Mouse (Mus musculus) liver, embryonic 12.5 days (tissue): ENCODE measurements around the gene Mlxipl. TPM values are rescaled to one million over a fixed set of nuclear protein-coding genes. Genes with fewer than 3 reads are reported as not detected.
A peak's percentile ranks its signal among the peaks of the same experiment; 100 is the strongest.

Source experiments
- ATAC-seq: fragments of 200-750 bp; cut with Nextera tagmentation; 2 replicates; pipeline ENCODE4 v1.8.0; 2017; ENCODE audit warnings: moderate number of reproducible peaks, mild to moderate bottlenecking, moderate library complexity
- H3K27ac ChIP-seq: fragments of 300-500 bp; sonication (generic); 2 replicates; pipeline ENCODE4 v1.5.1; 2016; ENCODE audit warnings: mild to moderate bottlenecking
- H3K27me3 ChIP-seq: fragments of 300-500 bp; sonication (generic); replicated peaks from 2 replicates; pipeline ENCODE4 v1.6.1; 2016; ENCODE audit warnings: mild to moderate bottlenecking, moderate library complexity
- H3K36me3 ChIP-seq: fragments of 300-500 bp; sonication (generic); 2 replicates; pipeline ENCODE4 v1.6.1; 2016; ENCODE audit warnings: mild to moderate bottlenecking, moderate library complexity
- H3K4me1 ChIP-seq: fragments of 300-500 bp; sonication (generic); 2 replicates; pipeline ENCODE4 v1.6.1; 2016
- H3K4me2 ChIP-seq: fragments of 300-500 bp; sonication (generic); 2 replicates; pipeline ENCODE4 v1.6.1; 2016; ENCODE audit warnings: mild to moderate bottlenecking, moderate library complexity
- H3K4me3 ChIP-seq: fragments of 300-500 bp; sonication (generic); 2 replicates; pipeline ENCODE4 v1.5.1; 2016; ENCODE audit warnings: mild to moderate bottlenecking, moderate library complexity
- H3K9ac ChIP-seq: fragments of 300-500 bp; sonication (generic); 2 replicates; pipeline ENCODE4 v1.6.1; 2016; ENCODE audit warnings: mild to moderate bottlenecking, moderate library complexity
- H3K9me3 ChIP-seq: fragments of 300-500 bp; sonication (generic); replicated peaks from 2 replicates; pipeline ENCODE4 v1.6.1; 2016; ENCODE audit warnings: mild to moderate bottlenecking, moderate library complexity
- WGBS: fragments of 180-500 bp; shearing (Covaris S2); methylation state at CpG from one replicate; pipeline ENCODE4 v1.1.7; 2016; ENCODE audit not compliant: insufficient replicate concordance; 5-methylcytosine and 5-hydroxymethylcytosine counted together
- polyA plus RNA-seq: library from polyadenylated mRNA; unstranded; fragments of >200 nt; fragmentation: Nextera tagmentation; extraction: Ambion mirVana; gene quantifications from 2 replicates; pipeline ENCODE4 v1.2.1, GENCODE M21; 2016

Mlxipl gene
- polyA plus RNA-seq, 1 experiment from 2014 or later, result 12.2 TPM

- Histone ChIP-seq H3K4me3 (no peak overlapping the region), H3K27me3 (no peaks in the 10 kb centered on the region), H3K4me1 (peaks cover 35% of the 10 kb centered on the region), H3K36me3 (peaks cover 96% of the 10 kb centered on the region), H3K9ac (no peak overlapping the region), H3K4me2 (no peak overlapping the region), H3K27ac (no peak overlapping the region), H3K9me3 (no peaks in the 10 kb centered on the region)
- ATAC-seq, result no peak
These were observed 85.4 kb downstream of the Mlxipl start for GRCm38 (mm10) chr5:135175086-135175485.

GRCm38 (mm10) chr5:135178523-135178922 lies 88.8 kb downstream of the Mlxipl start:
- Histone ChIP-seq H3K27me3 (no peaks in the 10 kb centered on the region), H3K4me3 (no peak overlapping the region), H3K9me3 (no peaks in the 10 kb centered on the region), H3K36me3 (peaks cover 96% of the 10 kb centered on the region), H3K9ac (no peak overlapping the region), H3K27ac (peak overlapping the region; percentile 34; the same call in 1 of the 2 replicates), H3K4me2 (no peak overlapping the region), H3K4me1 (peaks cover 19% of the 10 kb centered on the region; the same call in 1 of the 2 replicates)
- no peak for ATAC-seq
- WGBS, result 69% methylated on average over 3 of the region's 3 CpGs

GRCm38 (mm10) chr5:135178996-135179395 lies 89.3 kb downstream of the Mlxipl start:
- ATAC-seq, result 0 out of 2 replicates have a peak, but pooled peaks have one; percentile 9
- Histone ChIP-seq H3K27me3 (no peaks in the 10 kb centered on the region), H3K27ac (no peak overlapping the region), H3K9me3 (no peaks in the 10 kb centered on the region), H3K4me1 (peaks cover 21% of the 10 kb centered on the region; the same call in 1 of the 2 replicates), H3K4me2 (no peak overlapping the region), H3K4me3 (no peak overlapping the region), H3K36me3 (peaks cover 91% of the 10 kb centered on the region), H3K9ac (no peak overlapping the region)
- 84% methylated on average over 4 of the region's 4 CpGs for WGBS

GRCm38 (mm10) chr5:135179616-135180015 lies 89.9 kb downstream of the Mlxipl start:
- no peak overlapping the region for H3K4me2 ChIP-seq
- no peak for ATAC-seq

GRCm38 (mm10) chr5:135180796-135181195 lies 91.1 kb downstream of the Mlxipl start:
- H3K36me3 ChIP-seq, result peaks cover 73% of the 10 kb centered on the region

More at GRCm38 (mm10) chr5:135179616-135180015, 89.9 kb downstream of the Mlxipl start:
- Histone ChIP-seq H3K9me3 (no peaks in the 10 kb centered on the region), H3K9ac (no peak overlapping the region), H3K27me3 (no peaks in the 10 kb centered on the region), H3K27ac (no peak overlapping the region), H3K36me3 (peaks cover 85% of the 10 kb centered on the region), H3K4me3 (no peak overlapping the region), H3K4me1 (peaks cover 21% of the 10 kb centered on the region; the same call in 1 of the 2 replicates)
- 83% methylated on average over 7 of the region's 7 CpGs for WGBS

GRCm38 (mm10) chr5:135181776-135182175 lies 92.1 kb downstream of the Mlxipl start:
- Histone ChIP-seq H3K4me3 (no peak overlapping the region), H3K27me3 (no peaks in the 10 kb centered on the region), H3K9me3 (no peaks in the 10 kb centered on the region), H3K4me2 (no peak overlapping the region), H3K4me1 (peaks cover 35% of the 10 kb centered on the region), H3K9ac (no peak overlapping the region), H3K27ac (no peak overlapping the region), H3K36me3 (peaks cover 65% of the 10 kb centered on the region)
- WGBS, result 83% methylated on average over 6 of the region's 6 CpGs
- ATAC-seq, result no peak

More at GRCm38 (mm10) chr5:135180796-135181195, 91.1 kb downstream of the Mlxipl start:
- H3K27ac ChIP-seq, result no peak overlapping the region
- no peaks in the 10 kb centered on the region for H3K9me3 ChIP-seq
- peaks cover 27% of the 10 kb centered on the region for H3K4me1 ChIP-seq
- H3K27me3 ChIP-seq, result no peaks in the 10 kb centered on the region
- H3K4me2 ChIP-seq, result no peak overlapping the region
- ATAC-seq, result no peak
- H3K9ac ChIP-seq, result no peak overlapping the region
- H3K4me3 ChIP-seq, result no peak overlapping the region
- WGBS, result 89% methylated on average over 14 of the region's 14 CpGs

- Histone ChIP-seq H3K36me3 (peaks cover 49% of the 10 kb centered on the region), H3K27me3 (no peaks in the 10 kb centered on the region), H3K9ac (no peak overlapping the region), H3K4me2 (no peak overlapping the region), H3K27ac (peak overlapping the region; percentile 62), H3K9me3 (no peaks in the 10 kb centered on the region), H3K4me3 (no peak overlapping the region), H3K4me1 (peaks cover 26% of the 10 kb centered on the region)
- no peak for ATAC-seq
- WGBS, result 69% methylated on average over 8 of the region's 8 CpGs
These were observed 93.6 kb downstream of the Mlxipl start for GRCm38 (mm10) chr5:135183131-135183861.

- ATAC-seq, result no peak
- WGBS, result 87% methylated on average over 3 of the region's 3 CpGs
- Histone ChIP-seq H3K9me3 (no peaks in the 10 kb centered on the region), H3K4me3 (no peak overlapping the region), H3K36me3 (peaks cover 45% of the 10 kb centered on the region), H3K27ac (peak overlapping the region; percentile 34), H3K9ac (no peak overlapping the region), H3K4me1 (peaks cover 37% of the 10 kb centered on the region), H3K27me3 (no peaks in the 10 kb centered on the region), H3K4me2 (no peak overlapping the region)
These were observed 95.3 kb downstream of the Mlxipl start for GRCm38 (mm10) chr5:135185016-135185415.

- Histone ChIP-seq H3K27ac (peak overlapping the region; percentile 91), H3K27me3 (no peaks in the 10 kb centered on the region), H3K4me3 (0 out of 2 replicates have a peak overlapping the region, but pooled peaks have one; percentile 86), H3K4me2 (peak overlapping the region; percentile 86), H3K9me3 (no peaks in the 10 kb centered on the region), H3K4me1 (peaks cover 43% of the 10 kb centered on the region), H3K9ac (peak overlapping the region; percentile 92; the same call in 1 of the 2 replicates), H3K36me3 (peaks cover 45% of the 10 kb centered on the region)
- WGBS, result 24% methylated on average over 3 of the region's 3 CpGs
- ATAC-seq, result no peak
These were observed 95.9 kb downstream of the Mlxipl start for GRCm38 (mm10) chr5:135185596-135185995.

- Histone ChIP-seq H3K4me3 (peak overlapping the region; percentile 86), H3K27ac (peak overlapping the region; percentile 91), H3K9me3 (no peaks in the 10 kb centered on the region), H3K9ac (peak overlapping the region; percentile 92), H3K4me1 (peaks cover 44% of the 10 kb centered on the region), H3K36me3 (peaks cover 44% of the 10 kb centered on the region), H3K4me2 (peak overlapping the region; percentile 86), H3K27me3 (no peaks in the 10 kb centered on the region)
- WGBS, result 18% methylated on average over 10 of the region's 10 CpGs
- ATAC-seq, result no peak
These were observed 96.5 kb downstream of the Mlxipl start for GRCm38 (mm10) chr5:135186231-135186620.

GRCm38 (mm10) chr5:135186621-135187348 lies 97.1 kb downstream of the Mlxipl start, which contains the start of gene Baz1b:
Gene Baz1b, plus strand, starts transcription at chr5:135187264.
- peaks cover 44% of the 10 kb centered on the region for H3K36me3 ChIP-seq

More at GRCm38 (mm10) chr5:135186621-135187348, 97.1 kb downstream of the Mlxipl start, which contains the start of gene Baz1b:
- Histone ChIP-seq H3K27me3 (no peaks in the 10 kb centered on the region), H3K4me1 (peaks cover 49% of the 10 kb centered on the region), H3K27ac (peak within 1 kb of the TSS; percentile 91), H3K4me3 (peak within 1 kb of the TSS; percentile 86), H3K4me2 (peak within 1 kb of the TSS; percentile 86), H3K9me3 (no peaks in the 10 kb centered on the region), H3K9ac (peak within 1 kb of the TSS; percentile 92)
- under 1% methylated on average over 56 of the region's 57 CpGs for WGBS
- peak; percentile 95 for ATAC-seq
